Mouse (Mus musculus) lung, adult 2 months (tissue): Measurements from ENCODE around the gene Atp12a.

Experiments used
- CTCF ChIP-seq: fragments of 200-500 bp; IDR thresholded peaks from 2 replicates; pipeline ENCODE4 v1.5.1; 2011; ENCODE audit warnings: mild to moderate bottlenecking, low read length, control low read depth; ENCODE audit not compliant: insufficient read depth
- POLR2A ChIP-seq: fragments of 200-500 bp; IDR thresholded peaks from 2 replicates; pipeline ENCODE4 v1.6.1; 2011; ENCODE audit warnings: low read depth, mild to moderate bottlenecking, control low read depth, low read length, borderline replicate concordance; ENCODE audit errors: extremely low read depth

GRCm38 (mm10) chr14:56398001-56398400 lies 33.1 kb downstream of the Atp12a start:
- TF ChIP-seq CTCF, result peak; percentile 37
- no peak for TF ChIP-seq POLR2A
